Mouse (Mus musculus) MEL (cell line): ENCODE data around the gene Atp5l. TPM values are rescaled to one million over a fixed set of nuclear protein-coding genes. Genes with fewer than 3 reads are reported as not detected.
A peak's percentile ranks its signal among the peaks of the same experiment; 100 is the strongest.

ENCODE experiments used
- DNase-seq: peaks from one replicate; pipeline ENCODE4 v3.0.0; 2011; ENCODE audit warnings: low read depth, low spot score
- H3K27ac ChIP-seq: 2 replicates; pipeline ENCODE4 v1.5.1; 2012; ENCODE audit warnings: low read depth, mild to moderate bottlenecking, control low read depth, low read length, moderate library complexity; ENCODE audit not compliant: control insufficient read depth
- H3K27me3 ChIP-seq, 2 experiments: fragments of 150-350 bp in 1 of 2; sonication (generic) in 1 of 2; 2 replicates each; pipeline ENCODE4 v1.6.1; 2012; ENCODE audit warnings: low read length in 2 of 2, mild to moderate bottlenecking in 2 of 2, improper control_type of control experiment in 1 of 2, moderate library complexity in 1 of 2; ENCODE audit not compliant: insufficient read depth in 2 of 2, control insufficient read depth in 1 of 2
- H3K36me3 ChIP-seq, 2 experiments: 2 replicates each; pipeline ENCODE4 v1.6.1; 2012 to 2014; ENCODE audit warnings: low read length in 2 of 2, improper control_type of control experiment in 1 of 2, inconsistent platforms in 1 of 2, mild to moderate bottlenecking in 1 of 2; ENCODE audit not compliant: insufficient read depth in 2 of 2, control insufficient read depth in 1 of 2
- H3K4me1 ChIP-seq, 2 experiments: fragments of 150-350 bp in 1 of 2; sonication (generic) in 1 of 2; 2 replicates each; pipeline ENCODE4 v1.6.1; 2012; ENCODE audit warnings: low read length in 2 of 2, improper control_type of control experiment in 1 of 2, mild to moderate bottlenecking in 1 of 2; ENCODE audit not compliant: insufficient read depth in 2 of 2, control insufficient read depth in 1 of 2
- H3K4me3 ChIP-seq, 2 experiments: fragments of 150-350 bp in 1 of 2; sonication (generic) in 1 of 2; 2 replicates each; pipeline ENCODE4 v1.5.1; 2012; ENCODE audit warnings: low read depth in 2 of 2, low read length in 2 of 2, mild to moderate bottlenecking in 2 of 2, moderate library complexity in 2 of 2, control low read depth in 1 of 2, improper control_type of control experiment in 1 of 2; ENCODE audit not compliant: control insufficient read depth in 1 of 2, insufficient read depth in 1 of 2
- H3K79me2 ChIP-seq: 2 replicates; pipeline ENCODE4 v1.6.1; 2012; ENCODE audit warnings: mild to moderate bottlenecking, low read length, moderate library complexity; ENCODE audit not compliant: control insufficient read depth, poor library complexity, insufficient read depth
- H3K9ac ChIP-seq: 2 replicates; pipeline ENCODE4 v1.6.1; 2012; ENCODE audit warnings: low read depth, mild to moderate bottlenecking, control low read depth, low read length, moderate library complexity; ENCODE audit not compliant: control insufficient read depth, poor library complexity, severe bottlenecking
- H3K9me3 ChIP-seq: fragments of 150-350 bp; sonication (generic); replicated peaks from 2 replicates; pipeline ENCODE4 v1.6.1; 2012; ENCODE audit warnings: mild to moderate bottlenecking, low read length, improper control_type of control experiment, moderate library complexity; ENCODE audit not compliant: insufficient read depth
- CTCF ChIP-seq, 3 experiments: IDR thresholded peaks in 2 of 3; conservative IDR thresholded peaks in 1 of 3; 2 replicates each; pipeline ENCODE4 v1.5.1; 2011 to 2012; ENCODE audit warnings: low read length in 3 of 3, low read depth in 2 of 3, mild to moderate bottlenecking in 2 of 3, improper control_type of control experiment in 1 of 3, inconsistent platforms in 1 of 3, mixed read lengths in 1 of 3, moderate library complexity in 1 of 3; ENCODE audit not compliant: control insufficient read depth in 1 of 3, insufficient read depth in 1 of 3, poor library complexity in 1 of 3, severe bottlenecking in 1 of 3
- EP300 ChIP-seq, 2 experiments: IDR thresholded peaks; 2 replicates each; pipeline ENCODE4 v1.6.1; 2011; ENCODE audit warnings: improper control_type of control experiment in 2 of 2, low read length in 2 of 2, low read depth in 1 of 2, mild to moderate bottlenecking in 1 of 2
- NRF1 ChIP-seq: IDR thresholded peaks from 2 replicates; pipeline ENCODE4 v1.6.1; 2014; ENCODE audit warnings: low read depth, mild to moderate bottlenecking, inconsistent platforms, low read length, improper control_type of control experiment, moderate library complexity; ENCODE audit not compliant: poor library complexity, insufficient read depth, severe bottlenecking
- USF1 ChIP-seq: IDR thresholded peaks from 2 replicates; pipeline ENCODE4 v1.6.1; 2014; ENCODE audit warnings: low read depth, mild to moderate bottlenecking, inconsistent platforms, low read length, improper control_type of control experiment, moderate library complexity
- polyA plus RNA-seq, 2 experiments: library from polyadenylated mRNA; stranded (reverse) in 1 of 2; unstranded in 1 of 2; fragments of >175 nt in 1 of 2; fragments of >200 nt in 1 of 2; gene quantifications; 2 replicates each; pipeline versions ENCODE4 v1.2.1 to v1.2.4; 2012; ENCODE audit warnings: low replicate concordance in 2 of 2, low read depth in 1 of 2; ENCODE audit not compliant: insufficient read length in 2 of 2, insufficient read depth in 1 of 2, missing spikeins in 1 of 2
- total RNA-seq: library from RNA; depleted of rRNA; stranded (reverse); fragments of 300-350 nt; gene quantifications from 2 replicates; pipeline ENCODE4 v1.2.3, GENCODE M21; 2012; rRNA removed

The Atp5l gene
- total and polyA plus RNA-seq, 3 experiments = 320 to 719 TPM; not detected in 1

GRCm38 (mm10) chr9:44866501-44867240 is 53.9 kb downstream of the Atp5l start:
- peak; percentile 76 for DNase-seq
- Histone ChIP-seq H3K27me3 (no peaks in the 10 kb centered on the region), H3K4me1 (peaks cover 9 to 13% of the 10 kb centered on the region in 2 experiments)

More at GRCm38 (mm10) chr9:44866501-44867240, 53.9 kb downstream of the Atp5l start:
- TF ChIP-seq CTCF (IDR thresholded peaks at IDR 0.05 in 2 of 3, conservative IDR thresholded peaks at IDR 0.05 in 1 of 3; ENCODE audit: control insufficient read depth in 1 of 3, insufficient read depth in 1 of 3, low read depth in 2 of 3, low read length in 3 of 3, poor library complexity in 1 of 3, severe bottlenecking in 1 of 3) (no peak), EP300 (IDR thresholded peaks at IDR 0.05; ENCODE audit: low read depth in 1 of 2, low read length in 2 of 2) (0 out of 4 replicates have a peak, but pooled peaks of 1 of the 2 experiments have one; percentile 12), USF1 (no peak), NRF1 (peak; percentile 16; the same call in 1 of the 2 replicates)
- H3K36me3 ChIP-seq = peaks cover 7 to 14% of the 10 kb centered on the region in 2 experiments
- peaks cover 15% of the 10 kb centered on the region; the same call in 1 of the 2 replicates for H3K79me2 ChIP-seq
- H3K4me3 ChIP-seq = no peak overlapping the region
- H3K27ac ChIP-seq = 0 out of 2 replicates have a peak overlapping the region, but pooled peaks have one; percentile 5
- H3K9me3 ChIP-seq = no peaks in the 10 kb centered on the region
- H3K9ac ChIP-seq = no peak overlapping the region

Other genes with a start within 250 kb of the Atp5l start
- gene Treh, start 247.5 kb downstream of the Atp5l start, total RNA-seq = not detected in 2 replicates
- gene Treh, start 247.5 kb downstream of the Atp5l start, polyA plus RNA-seq = not detected
- 13.0 and 13.8 TPM in 2 replicates for gene Phldb1, start 185.5 kb downstream of the Atp5l start, total RNA-seq
- gene Phldb1, start 185.5 kb downstream of the Atp5l start, polyA plus RNA-seq = 10 to 100 TPM in 1 of 2 experiments, not detected in 1; 23.0 TPM
- gene Arcn1, start 152.9 kb downstream of the Atp5l start, total RNA-seq = 118 and 124 TPM in 2 replicates
- 100 to 1,000 TPM; 145 to 273 TPM for gene Arcn1, start 152.9 kb downstream of the Atp5l start, polyA plus RNA-seq
- gene Ift46, start 152.8 kb downstream of the Atp5l start, total RNA-seq = 30.2 and 31.8 TPM in 2 replicates
- gene Ift46, start 152.8 kb downstream of the Atp5l start, polyA plus RNA-seq = 10 to 100 TPM in 1 of 2 experiments, not detected in 1; 51.9 TPM
- gene Tmem25, start 121.4 kb downstream of the Atp5l start, total RNA-seq = 0.12 TPM in 1 of 2 replicates, not detected in the other
- gene Tmem25, start 121.4 kb downstream of the Atp5l start, polyA plus RNA-seq = under 1 TPM in 1 of 2 experiments, not detected in 1; 0.67 TPM
- gene Ttc36, start 117.7 kb downstream of the Atp5l start, total RNA-seq = 0.20 TPM in 1 of 2 replicates, not detected in the other
- under 1 TPM in 1 of 2 experiments, not detected in 1; 0.49 TPM for gene Ttc36, start 117.7 kb downstream of the Atp5l start, polyA plus RNA-seq
- gene Kmt2a, start 39.4 kb downstream of the Atp5l start, total RNA-seq = 4.7 and 6.2 TPM in 2 replicates
- gene Kmt2a, start 39.4 kb downstream of the Atp5l start, polyA plus RNA-seq = 10 to 100 TPM; 11.7 to 27.3 TPM
- 23.3 and 24.2 TPM in 2 replicates for gene Ube4a, start 44.9 kb upstream of the Atp5l start, total RNA-seq
- gene Ube4a, start 44.9 kb upstream of the Atp5l start, polyA plus RNA-seq = 10 to 100 TPM; 32.8 to 37.9 TPM
- 0.35 and 0.42 TPM in 2 replicates for gene Cd3g, start 59.7 kb upstream of the Atp5l start, total RNA-seq
- gene Cd3g, start 59.7 kb upstream of the Atp5l start, polyA plus RNA-seq = under 1 TPM in 1 of 2 experiments, not detected in 1; 0.47 TPM
- 0.10 TPM in 1 of 2 replicates, not detected in the other for gene Cd3d, start 61.0 kb upstream of the Atp5l start, total RNA-seq
- not detected for gene Cd3d, start 61.0 kb upstream of the Atp5l start, polyA plus RNA-seq
- not detected in 2 replicates for gene Cd3e, start 88.9 kb upstream of the Atp5l start, total RNA-seq
- not detected for gene Cd3e, start 88.9 kb upstream of the Atp5l start, polyA plus RNA-seq
- gene Mpzl2, start 119.1 kb upstream of the Atp5l start, total RNA-seq = 0.08 and 0.16 TPM in 2 replicates
- under 1 TPM in 1 of 2 experiments, not detected in 1; 0.39 TPM for gene Mpzl2, start 119.1 kb upstream of the Atp5l start, polyA plus RNA-seq
- gene Mpzl3, start 134.4 kb upstream of the Atp5l start, total RNA-seq = not detected in 2 replicates
- gene Mpzl3, start 134.4 kb upstream of the Atp5l start, polyA plus RNA-seq = not detected
- gene Jaml, start 158.4 kb upstream of the Atp5l start, total RNA-seq = not detected in 2 replicates
- gene Jaml, start 158.4 kb upstream of the Atp5l start, polyA plus RNA-seq = not detected
- gene Scn2b, start 197.0 kb upstream of the Atp5l start, total RNA-seq = not detected in 2 replicates
- not detected for gene Scn2b, start 197.0 kb upstream of the Atp5l start, polyA plus RNA-seq
- gene Scn4b, start 217.7 kb upstream of the Atp5l start, total RNA-seq = not detected in 2 replicates
- not detected for gene Scn4b, start 217.7 kb upstream of the Atp5l start, polyA plus RNA-seq